Mouse (Mus musculus): ENCODE measurements around the gene Rtf1.

- TF ChIP-seq CTCF (IDR thresholded peaks at IDR 0.05; ENCODE audit: borderline replicate concordance, insufficient read depth, low read depth, low read length) (no peak), POLR2A (IDR thresholded peaks at IDR 0.05; ENCODE audit: borderline replicate concordance, insufficient read depth, low read length) (no peak)
Observed at GRCm38 (mm10) chr2:119721070-119721469, 46.2 kb downstream of the Rtf1 start.

Measured in cerebellum, adult 2 months (tissue).